Mouse (Mus musculus) small intestine, adult 2 months (tissue): ENCODE results near the gene Hadha.

Source experiments
- CTCF ChIP-seq: fragments of 200-500 bp; IDR thresholded peaks from 2 replicates; pipeline ENCODE4 v1.5.1; 2012; ENCODE audit warnings: low read depth, mild to moderate bottlenecking, control low read depth, inconsistent platforms, low read length, moderate library complexity, mixed read lengths; ENCODE audit not compliant: insufficient replicate concordance, insufficient read length; ENCODE audit errors: extremely low read depth
- POLR2A ChIP-seq: fragments of 200-500 bp; IDR thresholded peaks from 2 replicates; pipeline ENCODE4 v1.6.1; 2012; ENCODE audit warnings: low read depth, mild to moderate bottlenecking, control low read depth, inconsistent platforms, low read length, moderate library complexity

GRCm38 (mm10) chr5:30119163-30119562, 35.8 kb downstream of the Hadha start:
- no peak for TF ChIP-seq CTCF
- TF ChIP-seq POLR2A, result no peak
